Mouse (Mus musculus) cerebellum, postnatal 14 days (tissue): ENCODE data around the gene Zbed4.
"Not testable (repeated sequence)": the region's sequence is repeated elsewhere in the genome, so short reads cannot be mapped to it uniquely, and the experiment has no call there.

Experiments
- DNase-seq, 2 experiments: peaks; one replicate each; pipeline ENCODE4 v3.0.0; 2021; ENCODE audit warnings: mixed read lengths in 2 of 2

The Zbed4 gene

DNA sequence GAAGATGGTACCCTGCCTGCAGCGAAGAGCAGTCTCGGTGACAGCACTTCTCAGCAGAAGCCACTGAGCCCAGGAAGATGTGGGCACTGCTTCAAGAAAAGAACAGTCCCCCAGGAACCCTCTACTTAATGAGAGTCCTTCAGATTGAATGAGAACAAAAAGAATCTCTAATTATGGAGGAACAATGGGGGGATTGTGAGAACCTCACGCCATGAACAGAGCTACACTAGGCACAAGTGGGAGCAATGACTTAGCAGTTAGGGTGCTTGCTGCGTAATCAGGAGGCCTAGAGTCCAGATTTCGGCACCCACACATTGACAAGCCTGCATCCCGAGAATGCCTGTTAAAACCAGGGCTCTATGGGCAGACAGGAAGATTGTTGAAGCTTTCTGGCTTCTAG, 10.1 kb upstream of the Zbed4 start:
- DNase-seq = no peak

DNA sequence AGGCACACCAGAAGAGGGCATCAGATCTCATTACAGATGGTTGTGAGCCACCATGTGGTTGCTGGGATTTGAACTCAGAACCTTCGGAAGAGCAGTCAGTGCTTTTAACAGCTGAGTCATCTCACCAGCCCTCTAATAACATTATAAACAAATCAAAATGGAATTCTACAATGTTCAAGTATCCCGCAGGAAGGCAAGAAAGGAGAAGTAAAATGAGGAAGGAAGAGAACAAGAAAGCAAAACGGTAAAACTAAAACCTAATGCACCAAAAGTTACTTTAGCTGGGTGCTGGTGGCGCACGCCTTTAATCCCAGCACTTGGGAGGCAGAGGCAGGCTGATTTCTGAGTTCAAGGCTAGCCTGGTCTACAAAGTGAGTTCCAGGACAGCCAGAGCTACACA, 8.1 kb upstream of the Zbed4 start:
- not testable (repeated sequence) for DNase-seq

DNA sequence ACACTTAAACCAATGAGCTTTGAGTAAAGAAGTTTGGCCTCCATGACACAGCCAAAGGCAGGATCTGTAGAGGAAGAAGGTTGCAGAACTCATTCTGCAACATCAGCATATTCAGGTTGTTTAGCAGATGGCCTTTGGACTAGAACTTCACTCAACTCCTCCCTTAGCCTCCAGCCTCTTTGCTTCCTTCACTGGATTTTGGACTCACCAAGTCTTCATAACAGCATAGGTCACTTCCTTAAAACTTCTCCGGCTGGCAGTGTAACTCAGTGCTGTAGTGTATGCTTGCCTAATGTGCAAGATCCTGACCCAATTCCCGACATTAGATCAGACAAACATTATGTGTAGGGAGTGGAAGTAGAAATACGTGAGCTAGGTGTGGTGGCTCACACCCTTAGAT, 6.1 kb upstream of the Zbed4 start:
- DNase-seq = no peak

DNA sequence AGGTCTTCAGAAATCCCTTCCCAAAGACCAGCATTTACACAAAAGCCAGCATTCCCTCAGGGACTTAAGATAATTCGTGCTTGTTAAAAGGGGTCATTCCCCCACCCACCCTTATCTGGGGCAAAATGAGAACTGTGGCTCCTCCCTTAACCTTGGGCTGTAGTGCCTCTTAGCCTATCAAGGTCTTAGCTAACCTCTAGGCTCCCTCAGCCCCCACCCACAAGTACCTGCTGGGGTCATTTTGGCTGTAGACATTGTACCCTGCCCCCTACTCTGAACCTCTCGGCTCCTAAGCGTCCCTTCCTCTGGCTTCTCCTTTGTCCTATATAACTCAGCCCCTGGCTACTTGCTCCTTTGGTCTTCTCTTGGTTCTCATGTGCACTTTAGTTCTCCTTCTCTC, 5.5 kb upstream of the Zbed4 start:
- no peak for DNase-seq

DNA sequence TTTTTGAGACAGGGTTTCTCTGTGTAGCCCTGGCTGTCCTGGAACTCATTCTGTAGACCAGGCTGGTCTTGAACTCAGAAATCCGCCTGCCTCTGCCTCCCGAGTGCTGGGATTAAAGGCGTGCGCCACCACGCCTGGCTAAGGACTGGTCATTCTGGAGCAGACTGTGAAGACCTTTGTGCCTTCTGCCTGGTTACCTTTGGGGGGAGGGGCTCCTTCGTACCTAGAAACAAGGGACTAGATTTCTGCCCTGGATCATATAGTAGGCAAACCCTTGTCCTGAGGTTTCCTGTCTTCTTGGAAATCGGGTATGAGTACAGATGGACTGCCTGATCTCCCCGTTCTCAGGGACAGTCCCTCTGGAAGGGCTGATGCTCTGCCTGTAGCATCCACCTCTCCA, 1.8 kb upstream of the Zbed4 start:
- DNase-seq = not testable (repeated sequence)

DNA sequence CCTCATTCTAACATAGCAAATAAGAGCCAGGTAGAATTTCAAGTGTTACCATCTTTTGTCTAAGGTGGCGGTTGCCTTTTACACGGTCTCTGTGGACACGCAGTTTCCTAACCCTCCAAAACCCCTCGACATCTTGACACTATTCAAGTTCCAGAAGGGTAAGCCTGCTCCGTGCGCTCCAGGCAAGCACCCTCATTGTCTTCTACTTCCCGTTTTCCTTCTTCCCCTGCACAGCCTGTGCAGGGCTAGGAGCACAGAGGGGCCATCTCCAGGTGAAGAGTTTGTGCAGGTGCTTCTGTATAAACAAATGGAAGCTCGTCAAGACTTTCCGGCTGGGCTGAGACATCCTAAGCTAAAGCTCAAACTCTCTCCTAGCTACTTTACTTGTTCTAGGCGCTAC, 1.4 kb upstream of the Zbed4 start:
- DNase-seq = no peak

DNA sequence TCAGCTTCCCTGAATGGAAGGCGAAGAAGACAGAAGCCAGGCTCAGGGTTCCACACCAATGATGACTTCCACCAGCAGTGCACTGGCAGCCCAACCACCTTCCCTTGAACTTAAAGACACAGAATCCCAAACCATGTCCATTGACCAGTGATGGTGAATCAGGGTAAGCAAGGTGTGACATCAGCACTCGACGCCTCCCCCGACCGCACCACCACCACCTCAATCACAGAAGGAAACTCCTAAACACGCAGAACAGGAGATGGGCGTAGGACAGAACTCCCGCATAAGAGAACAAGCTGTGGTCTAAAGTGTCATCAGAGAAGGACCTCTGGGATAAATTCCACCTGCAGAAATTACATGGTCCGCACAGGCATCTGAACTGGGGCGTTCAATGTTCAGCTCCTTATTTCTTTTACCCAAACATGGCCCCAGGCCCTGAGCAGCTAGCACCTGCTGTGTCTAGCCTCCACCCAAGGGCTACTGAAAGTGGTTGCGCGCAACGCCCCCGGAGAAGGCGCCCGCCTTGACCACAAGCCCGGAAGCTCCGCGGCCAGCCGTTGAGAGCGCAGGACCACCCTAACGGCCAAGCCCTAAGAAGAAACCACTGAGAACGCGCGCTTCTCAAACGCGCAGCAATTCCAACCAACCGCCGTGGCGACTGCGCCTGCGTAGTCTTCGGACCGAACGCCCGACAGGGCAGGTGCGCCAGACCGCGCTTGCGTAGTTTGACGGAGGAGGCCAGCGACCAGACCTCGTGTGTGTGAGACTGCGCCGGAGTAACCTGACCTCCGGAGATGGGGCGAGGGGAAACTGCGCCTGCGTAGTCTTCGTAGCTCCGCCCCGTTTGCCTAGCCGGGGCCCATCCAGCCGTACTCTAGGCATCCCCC, 540 bp upstream of the Zbed4 start:
- peak; percentile 99 for DNase-seq

DNA sequence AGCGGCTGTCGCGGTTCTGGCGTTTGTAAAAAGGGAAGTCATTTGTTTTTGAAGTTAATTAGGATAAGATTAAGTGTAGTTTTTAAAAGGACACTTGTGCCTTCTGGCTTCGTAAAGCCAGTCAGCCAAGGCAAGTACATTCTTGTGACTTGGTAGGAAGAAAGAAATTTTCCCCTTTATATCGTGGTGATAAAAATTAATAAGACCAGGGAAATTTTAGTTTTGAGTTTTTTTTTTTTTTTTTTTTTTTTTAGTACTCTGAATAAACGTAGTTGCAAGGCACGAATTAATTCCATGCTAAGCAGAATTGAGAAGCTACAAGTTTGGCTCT, 908 bp downstream of the Zbed4 start:
- DNase-seq = no peak

DNA sequence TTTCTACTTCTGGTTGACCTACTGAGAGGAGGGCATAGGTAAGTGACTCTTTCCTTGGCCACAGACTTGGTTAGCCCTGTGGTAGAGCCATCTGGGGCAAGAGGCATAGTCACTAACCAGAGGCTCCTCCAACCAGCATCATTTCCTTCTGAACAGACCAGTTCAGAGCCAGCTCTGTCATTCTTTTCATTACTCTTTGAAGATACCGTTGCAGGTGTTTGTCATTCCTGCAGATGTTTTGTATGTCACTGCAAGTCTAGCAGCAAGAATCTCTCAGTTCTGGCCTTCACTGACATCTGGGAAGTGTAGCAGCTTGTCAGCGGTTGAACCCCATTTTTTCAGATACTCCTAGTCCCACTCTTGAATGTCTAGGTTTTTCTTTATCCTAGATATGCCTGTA, 3.4 kb downstream of the Zbed4 start:
- no peak for DNase-seq

DNA sequence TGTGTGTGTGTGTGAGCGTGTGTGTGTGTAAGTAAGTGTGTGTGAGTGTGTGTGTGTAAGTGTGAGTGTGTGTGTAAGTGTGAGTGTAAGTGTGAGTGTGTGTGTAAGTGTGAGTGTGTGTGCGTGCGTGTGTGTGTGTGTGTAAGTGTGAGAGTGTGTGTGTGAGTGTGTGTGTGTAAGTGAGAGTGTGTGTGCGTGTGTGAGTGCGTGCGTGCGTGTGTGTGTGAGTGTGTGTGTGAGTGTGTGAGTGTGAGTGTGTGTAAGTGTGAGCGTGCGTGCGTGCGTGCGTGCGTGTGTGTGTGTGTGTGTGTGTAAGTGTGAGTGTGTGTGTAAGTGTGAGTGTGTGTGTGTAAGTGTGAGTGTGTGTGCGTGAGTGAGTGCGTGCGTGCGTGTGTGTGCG, 4.3 kb downstream of the Zbed4 start:
- DNase-seq = no peak

DNA sequence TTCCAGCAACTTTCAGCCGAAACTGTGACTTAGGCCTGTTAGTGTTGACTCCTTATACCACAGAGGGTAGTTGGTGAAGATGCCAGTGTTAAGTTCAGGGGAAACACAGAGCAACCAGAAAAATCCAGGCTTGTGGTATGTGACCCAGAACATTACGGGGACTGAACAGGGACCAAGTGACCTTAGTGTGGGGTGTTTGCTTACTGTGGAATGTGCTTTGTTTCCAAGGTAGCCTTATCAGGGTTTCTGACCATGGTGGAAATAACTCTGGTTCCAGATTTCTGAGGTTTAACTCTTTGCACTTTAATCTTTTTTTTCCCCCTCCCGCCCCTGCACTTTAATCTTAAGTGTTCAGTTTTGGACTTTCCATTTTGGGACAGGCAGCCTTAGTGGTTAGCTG, 6.6 kb downstream of the Zbed4 start:
- DNase-seq = no peak

DNA sequence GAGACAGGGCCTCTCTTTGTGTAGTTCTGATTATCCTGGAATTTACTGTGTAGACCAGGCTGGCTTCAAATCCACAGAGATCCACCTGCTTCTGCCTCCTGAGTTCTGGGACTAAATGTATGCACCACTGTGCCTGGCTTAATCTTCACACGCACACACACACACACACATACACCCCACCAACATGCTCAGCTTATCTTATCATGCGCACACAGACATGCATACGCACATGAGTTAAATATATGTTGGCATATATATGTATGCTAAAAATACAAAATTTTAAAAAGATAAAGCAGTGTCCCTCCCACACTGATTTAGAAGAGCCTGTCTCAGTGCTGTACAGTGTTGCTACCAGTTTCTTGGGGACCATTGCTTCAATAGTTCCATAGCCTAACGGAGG, 10.1 kb downstream of the Zbed4 start:
- DNase-seq = no peak

DNA sequence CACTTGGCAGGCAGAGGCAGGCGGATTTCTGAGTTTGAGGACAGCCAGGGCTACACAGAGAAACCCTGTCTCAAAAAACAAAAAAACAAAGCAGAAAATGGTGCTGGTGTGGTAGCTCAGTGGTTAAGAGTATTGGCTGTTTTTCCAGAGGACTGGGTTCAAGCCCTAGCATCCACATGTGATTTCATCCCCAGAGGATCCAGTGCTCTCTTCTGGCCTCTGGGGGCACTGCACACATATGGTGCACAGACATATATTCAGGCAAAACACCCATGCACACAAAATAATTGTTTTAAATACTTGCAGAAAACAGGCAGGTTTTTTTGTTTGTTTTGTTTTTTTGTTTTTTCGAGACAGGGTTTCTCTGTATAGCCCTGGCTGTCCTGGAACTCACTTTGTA, 14.7 kb downstream of the Zbed4 start:
- not testable (repeated sequence) for DNase-seq

DNA sequence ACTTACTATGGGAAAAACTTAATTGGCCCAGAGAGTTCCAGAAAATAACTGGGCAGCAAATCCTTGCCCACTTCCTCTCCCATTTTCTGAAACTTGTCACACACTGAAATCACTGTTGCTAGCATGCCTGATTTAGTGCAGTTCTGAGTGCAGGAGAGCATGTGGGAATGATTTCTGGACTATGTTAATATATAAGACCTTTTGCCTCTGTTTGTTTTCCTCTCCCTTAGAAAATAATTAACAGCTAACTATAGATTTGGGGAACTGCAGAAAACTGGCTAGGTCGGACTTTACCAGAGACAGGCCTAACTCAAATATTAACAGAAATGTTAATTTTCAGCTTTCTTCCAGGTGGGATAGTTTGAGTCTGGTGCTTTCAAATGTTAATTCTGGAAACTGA, 17.1 kb downstream of the Zbed4 start:
- no peak for DNase-seq

DNA sequence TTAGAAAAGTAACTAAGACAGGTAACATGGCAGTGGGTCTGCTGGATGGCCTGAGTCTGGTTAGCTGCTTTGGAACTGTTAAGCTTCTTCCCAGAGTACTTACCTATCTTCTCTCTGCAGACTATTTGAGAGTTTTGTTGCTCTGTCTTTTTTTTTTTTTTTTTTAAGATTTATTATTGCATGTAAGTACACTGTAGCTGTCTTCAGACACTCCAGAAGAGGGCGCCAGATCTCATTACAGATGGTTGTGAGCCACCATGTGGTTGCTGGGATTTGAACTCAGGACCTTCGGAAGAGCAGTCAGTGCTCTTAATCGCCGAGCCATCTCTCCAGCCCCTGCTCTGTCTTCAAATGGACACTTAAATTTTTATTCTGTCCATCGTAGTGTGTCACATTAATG, 23.2 kb downstream of the Zbed4 start:
- DNase-seq = not testable (repeated sequence)

DNA sequence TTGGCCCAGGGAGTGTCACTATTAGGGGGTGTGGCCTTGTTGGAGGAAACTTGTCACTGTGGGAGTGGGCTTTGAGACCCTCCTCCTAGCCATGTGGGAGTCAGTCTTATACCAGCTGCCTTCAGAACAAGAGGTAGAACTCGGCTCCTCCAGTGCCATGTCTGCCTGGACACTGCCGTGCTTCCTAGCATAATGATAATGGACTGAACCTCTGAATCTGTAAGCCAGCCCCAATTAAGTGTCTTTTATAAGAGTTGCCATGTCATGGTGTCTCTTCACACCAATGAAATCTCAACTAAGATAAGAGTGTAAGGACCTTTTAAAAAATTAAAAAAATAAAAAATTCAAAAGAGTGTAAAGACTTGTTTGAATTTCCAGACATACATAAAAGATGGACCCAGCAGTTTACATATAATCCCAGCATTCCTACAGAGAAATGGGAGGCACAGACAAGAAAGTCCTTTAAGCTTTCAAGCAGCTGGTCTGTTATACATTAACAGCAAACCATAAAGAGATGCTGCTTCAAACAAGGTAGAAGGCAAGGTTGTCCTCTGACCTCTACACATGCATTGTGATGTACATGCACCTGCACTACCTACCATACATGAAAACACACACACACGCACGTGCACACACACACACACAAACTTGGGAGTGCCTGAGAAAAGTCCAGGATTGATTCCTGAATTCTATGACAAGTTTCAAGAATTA, 40.8 kb downstream of the Zbed4 start:
- DNase-seq = no peak

DNA sequence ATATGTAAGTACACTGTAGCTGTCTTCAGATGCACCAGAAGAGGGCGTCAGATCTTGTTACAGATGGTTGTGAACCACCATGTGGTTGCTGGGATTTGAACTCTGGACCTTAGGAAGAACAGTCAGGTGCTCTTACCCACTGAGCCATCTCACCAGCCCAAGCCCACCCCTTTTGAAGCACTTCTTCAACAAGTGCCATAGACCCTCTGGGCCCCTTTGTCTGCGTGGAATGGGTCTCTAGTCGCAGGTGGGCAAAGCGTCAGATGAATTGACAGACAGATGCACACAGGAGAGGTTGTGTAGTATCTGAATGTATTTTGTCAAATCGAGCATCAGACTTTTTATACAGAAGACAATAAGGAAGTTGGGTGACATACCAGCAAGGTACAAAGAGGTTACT, 43.3 kb downstream of the Zbed4 start:
- not testable (repeated sequence) for DNase-seq

DNA sequence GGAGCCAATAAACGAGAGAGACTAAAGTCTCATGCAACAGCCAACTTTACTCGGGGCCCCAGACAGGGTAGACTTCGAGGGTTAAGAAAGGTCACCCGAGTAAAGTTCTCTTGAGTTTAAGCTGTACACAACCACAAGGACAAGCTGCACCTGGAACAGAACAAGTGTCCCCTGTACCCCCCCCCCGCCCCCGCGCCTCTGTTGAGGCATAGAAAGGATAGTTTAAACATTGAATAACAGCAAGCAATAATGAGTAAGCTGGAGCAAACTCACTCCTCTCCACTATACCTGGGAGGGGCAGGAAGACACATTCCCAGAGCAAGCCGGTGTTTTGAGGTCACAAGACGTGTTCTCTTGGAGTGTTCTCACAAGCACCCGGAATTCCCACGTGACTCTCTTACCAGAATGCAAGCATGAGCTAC, 48.5 kb downstream of the Zbed4 start:
- DNase-seq = no peak

DNA sequence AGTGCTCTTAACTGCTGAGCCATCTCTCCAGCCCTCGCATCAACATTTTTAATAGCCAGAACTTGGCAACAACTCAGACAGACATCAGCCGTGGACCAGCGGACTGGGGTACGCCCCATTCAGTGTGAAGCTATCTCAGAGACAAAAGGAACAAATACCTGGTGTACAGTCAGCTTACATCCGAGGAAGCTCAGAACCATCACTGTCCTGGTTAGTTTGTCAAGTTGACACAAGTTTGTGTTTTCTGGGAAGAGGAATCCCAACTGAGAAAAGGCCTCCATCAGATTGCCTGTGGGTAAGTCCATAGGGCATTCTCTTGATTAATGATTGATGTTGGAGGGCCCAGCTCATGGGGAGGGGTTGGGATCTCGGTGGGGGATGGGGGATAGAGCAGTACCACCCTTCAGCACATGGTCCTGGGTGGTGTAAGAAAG, 49.5 kb downstream of the Zbed4 start:
- DNase-seq = no peak

DNA sequence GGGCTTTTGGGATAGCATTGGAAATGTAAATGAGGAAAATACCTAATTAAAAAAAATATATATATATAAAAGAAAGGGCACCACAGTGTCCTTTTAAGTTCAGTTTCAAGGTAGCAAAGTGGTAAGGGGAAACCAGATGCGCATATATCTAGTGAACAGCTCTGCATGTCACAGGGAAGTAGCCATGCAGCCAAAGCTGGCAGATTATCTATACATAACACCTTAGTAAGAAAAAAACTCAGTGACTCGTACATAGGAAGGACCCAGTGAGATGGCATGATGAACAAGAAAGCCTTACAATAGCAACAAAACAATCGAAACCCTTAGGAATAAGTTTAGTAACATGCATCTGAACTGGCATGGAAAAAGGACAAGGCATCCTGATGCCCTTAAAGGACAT, 50.4 kb downstream of the Zbed4 start:
- no peak for DNase-seq

DNA sequence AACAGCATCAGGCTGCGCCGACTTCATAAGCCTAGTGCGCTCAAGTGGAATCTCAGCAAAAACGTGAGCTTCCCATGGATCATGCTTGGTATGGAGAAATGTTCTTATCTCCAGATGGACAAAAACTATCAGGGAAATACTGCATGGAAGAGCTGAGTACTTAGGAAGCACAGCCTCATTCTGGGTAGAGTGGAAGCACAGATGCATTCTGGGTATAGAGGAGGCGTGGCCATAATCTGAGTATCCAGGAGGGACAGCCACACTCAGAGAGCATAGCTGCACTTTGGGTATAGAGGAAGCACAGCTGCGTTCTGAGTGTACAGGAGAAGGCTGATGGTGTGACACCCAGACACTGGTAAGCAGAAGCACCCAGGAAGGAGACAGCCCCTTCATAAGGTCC, 50.9 kb downstream of the Zbed4 start:
- no peak for DNase-seq

DNA sequence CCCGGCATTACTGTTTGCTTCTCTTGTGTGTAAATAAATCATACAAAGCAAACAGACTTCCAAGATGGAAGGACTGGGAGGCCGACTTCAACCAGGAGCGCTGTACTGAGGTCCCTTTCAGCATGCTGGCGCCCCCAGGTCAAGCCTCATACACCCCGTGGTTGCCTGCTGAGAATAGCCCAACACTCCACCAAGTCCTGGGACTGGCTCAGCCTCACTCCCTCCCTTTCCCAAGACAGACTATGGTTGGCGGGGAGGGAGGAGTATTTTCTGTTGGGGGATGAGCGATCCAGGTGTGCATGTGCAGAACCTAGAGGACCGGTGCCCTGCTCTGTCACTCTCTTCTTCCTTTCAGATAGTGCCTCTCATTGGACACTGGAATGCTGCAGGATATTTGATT, 56.7 kb downstream of the Zbed4 start:
- no peak for DNase-seq

DNA sequence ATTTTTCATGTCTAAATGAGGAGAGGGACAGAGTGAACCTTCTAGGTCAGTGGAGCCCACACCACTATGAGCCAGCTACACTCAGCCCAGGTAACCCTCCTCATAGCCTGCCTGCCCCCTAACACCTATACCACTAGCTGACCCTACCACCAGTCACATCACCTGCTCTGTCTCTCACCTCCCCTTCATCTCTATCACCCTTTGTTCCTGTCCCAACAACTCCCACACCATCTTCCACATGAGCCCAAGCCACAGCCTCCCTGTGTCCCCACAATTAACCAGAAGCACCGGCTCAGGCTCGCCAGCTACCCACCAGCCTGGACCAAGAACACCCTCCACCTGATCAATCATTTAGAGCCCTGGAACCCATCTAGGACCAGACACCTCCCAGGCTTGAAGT, 58.9 kb downstream of the Zbed4 start:
- no peak for DNase-seq

DNA sequence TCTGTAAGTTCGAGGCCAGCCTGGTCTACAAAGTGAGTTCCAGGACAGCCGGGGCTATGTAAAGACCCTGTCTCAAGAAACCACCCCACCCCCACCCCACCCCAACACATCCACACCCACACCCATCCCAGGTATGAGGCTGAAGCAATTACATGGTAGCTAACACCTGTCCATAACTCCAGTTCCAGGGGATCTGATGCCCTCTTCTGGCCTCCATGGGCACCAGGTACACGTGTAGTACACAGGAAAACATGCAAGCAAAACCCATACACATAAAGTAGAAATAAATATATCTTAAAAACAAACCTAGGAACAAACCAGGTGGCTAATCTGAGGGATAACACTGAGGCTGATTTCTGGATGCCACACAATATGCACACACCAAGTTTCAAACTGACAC, 61.8 kb downstream of the Zbed4 start:
- DNase-seq = no peak

DNA sequence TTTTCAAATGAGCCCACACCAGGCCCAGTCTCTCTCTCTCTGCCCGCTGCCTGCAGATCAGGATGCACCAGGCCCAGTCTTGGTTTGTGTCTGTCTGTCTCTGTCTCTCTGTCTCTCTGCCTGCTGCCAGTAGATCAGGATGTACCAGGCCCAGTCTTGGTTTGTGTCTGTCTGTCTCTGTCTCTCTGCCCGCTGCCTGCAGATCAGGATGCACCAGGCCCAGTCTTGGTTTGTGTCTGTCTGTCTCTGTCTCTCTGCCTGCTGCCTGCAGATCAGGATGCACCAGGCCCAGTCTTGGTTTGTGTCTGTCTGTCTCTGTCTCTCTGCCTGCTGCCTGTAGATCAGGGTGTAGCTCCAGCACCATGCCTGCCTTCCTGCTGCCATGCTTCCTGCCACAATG, 62.4 kb downstream of the Zbed4 start:
- not testable (repeated sequence) for DNase-seq
